9 mouse cellular contexts compared by ENCODE assay signal in genomic region chr11:87125562-87125961, GRCm38 (mm10). TPM values are rescaled to one million over a fixed set of nuclear protein-coding genes. Genes with fewer than 3 reads are reported as not detected.
A peak's percentile ranks its signal among the peaks of the same experiment; 100 is the strongest.
DNase-seq lines count a peak whose midpoint lies in the region; ATAC-seq and TF ChIP-seq lines count a peak whose summit lies in the region.
"Had no signal": no experiment of that assay in that cellular context is flagged by ENCODE, and none has a peak within 500 bp of the region (broad histone marks: within the 10 kb centered on the region; RNA-seq: fewer than 3 reads in every experiment).

No protein-coding gene starts in this region.

- H3K27me3 ChIP-seq in kidney, postnatal 0 days (ENCODE audit: insufficient read depth, low read length): no peaks in the 10 kb centered on the region
- no peaks in the 10 kb centered on the region for H3K27me3 ChIP-seq in intestine, embryonic 15.5 days (replicated peaks)
- H3K27me3 ChIP-seq in midbrain, embryonic 16.5 days (ENCODE audit: control insufficient read depth, insufficient read depth, low read depth, low read length): no peaks in the 10 kb centered on the region

- peaks cover 16% of the 10 kb centered on the region for H3K36me3 ChIP-seq in kidney, postnatal 0 days (ENCODE audit: insufficient read depth, low read length)
- peaks cover 13% of the 10 kb centered on the region for H3K36me3 ChIP-seq in intestine, embryonic 15.5 days
- H3K36me3 ChIP-seq in midbrain, embryonic 16.5 days (ENCODE audit: control insufficient read depth, insufficient read depth, low read length): peaks cover 17% of the 10 kb centered on the region

- H3K4me2 ChIP-seq in kidney, postnatal 0 days (ENCODE audit: low read length): peak overlapping the region; percentile 57; the same call in 1 of the 2 replicates
- peak overlapping the region; percentile 83 for H3K4me2 ChIP-seq in intestine, embryonic 15.5 days (replicated peaks)
- H3K4me2 ChIP-seq in midbrain, embryonic 16.5 days (ENCODE audit: low read length): peak overlapping the region; percentile 81; the same call in 1 of the 2 replicates

- 44% methylated on average over 4 of the region's 4 CpGs for WGBS in kidney, postnatal 0 days
- WGBS in intestine, embryonic 15.5 days: 43% methylated on average over 4 of the region's 4 CpGs
- WGBS in midbrain, embryonic 16.5 days: 51% methylated on average over 4 of the region's 4 CpGs

- H3K4me1 ChIP-seq in kidney, postnatal 0 days (replicated peaks; ENCODE audit: insufficient read depth, low read length): 0 out of 2 replicates have a peak, but pooled peaks cover 9% of the 10 kb centered on the region
- peaks cover 5% of the 10 kb centered on the region; the same call in 1 of the 2 replicates for H3K4me1 ChIP-seq in embryonic fibroblast, embryonic 13.5 days (ENCODE audit: control insufficient read depth, insufficient read depth, low read length)
- H3K4me1 ChIP-seq in intestine, embryonic 15.5 days (replicated peaks): peaks cover 5% of the 10 kb centered on the region; the same call in 1 of the 2 replicates
- H3K4me1 ChIP-seq in midbrain, embryonic 16.5 days (ENCODE audit: control insufficient read depth, insufficient read depth, low read length): peaks cover 15% of the 10 kb centered on the region

- no peak overlapping the region for H3K27ac ChIP-seq in kidney, postnatal 0 days
- H3K27ac ChIP-seq in embryonic fibroblast, embryonic 13.5 days (ENCODE audit: insufficient read depth, low read length): peak overlapping the region; percentile 10; the same call in 1 of the 2 replicates
- no peak overlapping the region for H3K27ac ChIP-seq in intestine, embryonic 15.5 days
- no peak overlapping the region; the same call in 1 of the 2 replicates for H3K27ac ChIP-seq in midbrain, embryonic 16.5 days (ENCODE audit: low read length)

- TF ChIP-seq CTCF in kidney, postnatal 0 days (IDR thresholded peaks at IDR 0.05; ENCODE audit: low read depth): no peak
- TF ChIP-seq CTCF in embryonic fibroblast, embryonic 13.5 days (IDR thresholded peaks at IDR 0.05; ENCODE audit: borderline replicate concordance, insufficient read depth, low read length): no peak

- no peak for ATAC-seq in kidney, postnatal 0 days (replicated peaks; ENCODE audit: low FRiP score, low read depth)
- ATAC-seq in intestine, embryonic 15.5 days: no peak
- no peak for ATAC-seq in midbrain, embryonic 16.5 days

- no peak overlapping the region for H3K4me3 ChIP-seq in kidney, postnatal 0 days (replicated peaks; ENCODE audit: low read depth, low read length)
- H3K4me3 ChIP-seq in embryonic fibroblast, embryonic 13.5 days (ENCODE audit: insufficient read depth, low read length): no peak overlapping the region
- no peak overlapping the region for H3K4me3 ChIP-seq in intestine, embryonic 15.5 days (replicated peaks)
- no peak overlapping the region; the same call in 1 of the 2 replicates for H3K4me3 ChIP-seq in midbrain, embryonic 16.5 days (ENCODE audit: low read depth, low read length)

- no peak overlapping the region for H3K9ac ChIP-seq in kidney, postnatal 0 days (ENCODE audit: low read depth, low read length)
- H3K9ac ChIP-seq in intestine, embryonic 15.5 days: no peak overlapping the region
- no peak overlapping the region for H3K9ac ChIP-seq in midbrain, embryonic 16.5 days (ENCODE audit: low read depth, low read length)

- DNase-seq in kidney, postnatal 0 days (ENCODE audit: low spot score): no peak
- DNase-seq in kidney, postnatal 10 days: no peak
- DNase-seq in gastrocnemius, adult 8-10 months (ENCODE audit: low spot score in 2 of 2): no peak
- DNase-seq in cerebellum, adult 8-10 months: no peak
- no peak for DNase-seq in embryo, embryonic 9.5 days (ENCODE audit: extremely low spot score)
- DNase-seq: heart, postnatal 4 days had no signal

- H3K9me3 ChIP-seq in kidney, postnatal 0 days (replicated peaks; ENCODE audit: low read length): no peaks in the 10 kb centered on the region
- no peaks in the 10 kb centered on the region for H3K9me3 ChIP-seq in intestine, embryonic 15.5 days
- H3K9me3 ChIP-seq in midbrain, embryonic 16.5 days (replicated peaks; ENCODE audit: control insufficient read depth, low read length, poor library complexity, severe bottlenecking): no peaks in the 10 kb centered on the region

- no peak for TF ChIP-seq POLR2A in embryonic fibroblast, embryonic 13.5 days (IDR thresholded peaks at IDR 0.05; ENCODE audit: low read depth, low read length)

RNA-seq across cellular contexts. Expression of gene Trim37, which starts 1.3 kb away (rescaled TPM):
- polyA plus RNA-seq in kidney, postnatal 0 days (2015; fragmentation: Nextera tagmentation; extraction: Ambion mirVana): 19.8 and 22.3 TPM in 2 replicates
- 16.1 and 23.3 TPM in 2 replicates for polyA plus RNA-seq in embryonic fibroblast, embryonic 13.5 days (2011; ENCODE audit: insufficient read length, low read depth, missing spikeins)
- 24.5 and 26.4 TPM in 2 replicates for polyA plus RNA-seq in intestine, embryonic 15.5 days (2015; fragmentation: Nextera tagmentation; extraction: Ambion mirVana)
- 89.6 and 93.4 TPM in 2 replicates for polyA plus RNA-seq in midbrain, embryonic 16.5 days (2015; fragmentation: Nextera tagmentation; extraction: Ambion mirVana)
- 1 to 10 TPM; 3.5 to 5.7 (median 4.2) TPM for total RNA-seq in gastrocnemius, adult 8-10 months (2022)

RNA-seq across cellular contexts. Expression of gene Ska2, which starts 16.5 kb away (rescaled TPM):
- 31.0 and 34.7 TPM in 2 replicates for polyA plus RNA-seq in kidney, postnatal 0 days (2015; fragmentation: Nextera tagmentation; extraction: Ambion mirVana)
- 51.2 and 75.7 TPM in 2 replicates for polyA plus RNA-seq in embryonic fibroblast, embryonic 13.5 days (2011; ENCODE audit: insufficient read length, low read depth, missing spikeins)
- 41.2 and 46.6 TPM in 2 replicates for polyA plus RNA-seq in intestine, embryonic 15.5 days (2015; fragmentation: Nextera tagmentation; extraction: Ambion mirVana)
- polyA plus RNA-seq in midbrain, embryonic 16.5 days (2015; fragmentation: Nextera tagmentation; extraction: Ambion mirVana): 42.4 and 46.9 TPM in 2 replicates
- 1 to 10 TPM; 3.1 to 7.4 (median 4.3) TPM for total RNA-seq in gastrocnemius, adult 8-10 months (2022)

RNA-seq across cellular contexts. Expression of gene Prr11, which starts 17.1 kb away (rescaled TPM):
- 3.7 and 4.0 TPM in 2 replicates for polyA plus RNA-seq in kidney, postnatal 0 days (2015; fragmentation: Nextera tagmentation; extraction: Ambion mirVana)
- polyA plus RNA-seq in embryonic fibroblast, embryonic 13.5 days (2011; ENCODE audit: insufficient read length, low read depth, missing spikeins): 20.5 and 30.1 TPM in 2 replicates
- 6.6 and 6.8 TPM in 2 replicates for polyA plus RNA-seq in intestine, embryonic 15.5 days (2015; fragmentation: Nextera tagmentation; extraction: Ambion mirVana)
- polyA plus RNA-seq in midbrain, embryonic 16.5 days (2015; fragmentation: Nextera tagmentation; extraction: Ambion mirVana): 1.5 and 1.7 TPM in 2 replicates
- total RNA-seq in gastrocnemius, adult 8-10 months (2022): under 1 TPM; 0.10 to 0.15 (median 0.11) TPM

RNA-seq across cellular contexts. Expression of gene Smg8, which starts 39.0 kb away (rescaled TPM):
- 12.6 and 13.2 TPM in 2 replicates for polyA plus RNA-seq in kidney, postnatal 0 days (2015; fragmentation: Nextera tagmentation; extraction: Ambion mirVana)
- polyA plus RNA-seq in embryonic fibroblast, embryonic 13.5 days (2011; ENCODE audit: insufficient read length, low read depth, missing spikeins): 18.2 and 20.9 TPM in 2 replicates
- polyA plus RNA-seq in intestine, embryonic 15.5 days (2015; fragmentation: Nextera tagmentation; extraction: Ambion mirVana): 16.4 and 18.2 TPM in 2 replicates
- polyA plus RNA-seq in midbrain, embryonic 16.5 days (2015; fragmentation: Nextera tagmentation; extraction: Ambion mirVana): 22.3 and 23.1 TPM in 2 replicates
- 1 to 10 TPM; 7.9 to 9.6 (median 9.1) TPM for total RNA-seq in gastrocnemius, adult 8-10 months (2022)

RNA-seq across cellular contexts. Expression of gene Gdpd1, which starts 51.7 kb away (rescaled TPM):
- 22.3 and 24.4 TPM in 2 replicates for polyA plus RNA-seq in kidney, postnatal 0 days (2015; fragmentation: Nextera tagmentation; extraction: Ambion mirVana)
- 11.6 and 12.0 TPM in 2 replicates for polyA plus RNA-seq in embryonic fibroblast, embryonic 13.5 days (2011; ENCODE audit: insufficient read length, low read depth, missing spikeins)
- 23.7 and 23.9 TPM in 2 replicates for polyA plus RNA-seq in intestine, embryonic 15.5 days (2015; fragmentation: Nextera tagmentation; extraction: Ambion mirVana)
- polyA plus RNA-seq in midbrain, embryonic 16.5 days (2015; fragmentation: Nextera tagmentation; extraction: Ambion mirVana): 177 and 178 TPM in 2 replicates
- total RNA-seq in gastrocnemius, adult 8-10 months (2022): 1 to 10 TPM; 3.6 to 4.5 (median 3.8) TPM
